Mouse (Mus musculus) layer of hippocampus, postnatal 25 days (tissue): ENCODE data around the gene Kcnn3. TPM values are rescaled to one million over a fixed set of nuclear protein-coding genes. Genes with fewer than 3 reads are reported as not detected.
A peak's percentile ranks its signal among the peaks of the same experiment; 100 is the strongest.

Experiments
- DNase-seq, 2 experiments: peaks; one replicate each; pipeline ENCODE4 v3.0.0; 2022; ENCODE audit warnings: mixed read lengths in 2 of 2, low spot score in 1 of 2; ENCODE audit errors: extremely low spot score in 1 of 2
- total RNA-seq, 2 experiments: library from RNA; stranded (reverse); gene quantifications; 2 replicates each; pipeline ENCODE4 v1.2.3; 2021

The Kcnn3 gene
- total RNA-seq, 2 experiments from 2014 or later = 22.9 to 23.5 TPM

DNA sequence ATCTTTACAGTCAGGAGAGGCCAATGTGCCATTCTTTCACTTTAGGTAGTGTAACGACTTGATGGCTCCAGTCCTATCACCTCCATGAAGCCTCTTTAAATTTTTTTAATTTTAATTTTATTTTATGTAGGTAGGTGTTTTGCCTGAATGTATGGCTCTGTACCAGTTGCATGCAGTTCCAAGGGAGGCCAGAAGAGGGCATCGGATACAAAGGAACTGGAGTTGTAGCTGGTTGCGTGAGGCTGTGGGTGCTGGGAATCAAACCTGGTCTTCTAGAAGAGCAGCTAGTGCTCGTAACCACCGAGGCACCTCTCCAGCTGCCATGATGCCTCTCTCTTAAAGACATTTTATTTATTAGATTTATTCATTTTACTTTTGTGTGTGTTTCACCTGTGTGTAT, 3.6 kb upstream of the Kcnn3 start:
- DNase-seq = no peak

DNA sequence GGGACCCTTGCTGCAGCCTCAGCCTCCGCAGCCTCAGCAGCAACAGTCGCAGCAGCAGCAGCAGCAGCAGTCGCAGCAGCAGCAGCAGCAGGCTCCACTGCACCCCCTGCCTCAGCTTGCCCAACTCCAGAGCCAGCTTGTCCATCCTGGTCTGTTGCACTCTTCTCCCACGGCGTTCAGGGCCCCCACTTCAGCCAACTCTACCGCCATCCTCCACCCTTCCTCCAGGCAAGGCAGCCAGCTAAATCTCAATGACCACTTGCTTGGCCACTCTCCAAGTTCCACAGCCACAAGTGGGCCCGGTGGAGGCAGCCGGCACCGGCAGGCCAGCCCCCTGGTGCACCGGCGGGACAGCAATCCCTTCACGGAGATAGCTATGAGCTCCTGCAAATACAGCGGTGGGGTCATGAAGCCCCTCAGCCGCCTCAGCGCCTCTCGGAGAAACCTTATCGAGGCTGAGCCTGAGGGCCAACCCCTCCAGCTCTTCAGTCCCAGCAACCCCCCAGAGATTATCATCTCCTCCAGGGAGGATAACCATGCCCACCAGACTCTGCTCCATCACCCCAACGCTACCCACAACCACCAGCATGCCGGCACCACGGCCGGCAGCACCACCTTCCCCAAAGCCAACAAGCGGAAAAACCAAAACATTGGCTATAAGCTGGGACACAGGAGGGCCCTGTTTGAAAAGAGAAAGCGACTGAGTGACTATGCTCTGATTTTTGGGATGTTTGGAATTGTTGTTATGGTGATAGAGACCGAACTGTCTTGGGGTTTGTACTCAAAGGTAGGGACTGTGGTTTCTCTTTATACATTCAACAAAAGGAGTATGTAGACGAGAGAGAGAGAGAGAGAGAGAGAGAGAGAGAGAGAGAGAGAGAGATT, 896 bp downstream of the Kcnn3 start:
- peak; percentile 35 to 49 for DNase-seq

DNA sequence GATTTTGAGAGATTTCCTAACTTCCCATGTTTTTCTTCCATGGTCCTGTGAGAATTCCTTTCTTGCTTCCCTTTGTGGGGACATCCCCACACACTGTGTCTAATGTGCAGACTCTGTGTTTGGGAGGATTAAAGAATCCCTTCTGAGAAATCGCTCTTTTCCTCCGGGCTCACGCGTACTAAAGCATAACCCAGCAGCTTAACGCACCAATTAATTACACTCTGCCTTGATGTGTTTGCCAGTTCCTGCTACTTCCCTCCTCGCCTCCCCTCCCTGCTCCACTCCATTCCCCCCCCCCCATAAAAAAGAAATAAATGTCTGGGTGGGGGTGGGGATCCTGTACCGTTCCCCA, 1.5 kb downstream of the Kcnn3 start:
- DNase-seq = no peak

DNA sequence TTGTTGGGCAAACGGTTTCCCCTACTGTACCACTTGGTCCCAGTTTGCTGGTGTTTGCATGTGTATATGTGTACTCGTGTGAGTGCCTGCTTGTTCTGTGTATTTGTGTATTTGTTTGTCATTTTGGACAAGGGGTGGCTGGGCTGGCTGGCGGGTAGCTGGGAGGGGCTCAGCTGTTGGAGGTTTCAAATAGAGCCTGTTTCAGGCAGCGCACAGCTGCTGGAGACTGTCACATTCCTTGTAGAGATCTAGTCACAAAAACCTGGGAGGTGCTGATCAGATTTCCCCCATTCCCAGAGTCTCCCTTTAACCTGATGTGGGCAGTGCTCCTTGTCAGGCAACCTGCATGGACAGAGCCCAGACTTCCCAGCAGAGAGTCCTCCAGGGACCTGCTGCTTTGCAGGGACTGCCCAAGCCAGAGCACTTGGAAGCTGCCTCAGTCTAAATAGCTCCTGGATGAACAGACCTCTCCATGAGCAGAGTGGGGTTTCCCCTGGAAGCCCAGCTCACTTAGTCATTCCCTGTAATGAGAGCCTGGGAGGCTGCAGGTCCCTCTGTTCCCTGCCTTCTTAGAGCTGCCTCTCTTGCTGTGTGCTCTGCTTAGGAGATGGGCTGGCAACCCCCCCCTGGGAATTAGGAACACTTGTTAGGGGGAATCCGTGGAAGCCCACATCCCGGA, 2.6 kb downstream of the Kcnn3 start:
- DNase-seq = no peak

- DNase-seq = no peak
Measured at GRCm38 (mm10) chr3:89526298-89527090, 6.5 kb downstream of the Kcnn3 start.

GRCm38 (mm10) chr3:89529796-89530195, 9.8 kb downstream of the Kcnn3 start:
- DNase-seq = no peak

GRCm38 (mm10) chr3:89534566-89535097, 14.7 kb downstream of the Kcnn3 start:
- no peak for DNase-seq

DNA sequence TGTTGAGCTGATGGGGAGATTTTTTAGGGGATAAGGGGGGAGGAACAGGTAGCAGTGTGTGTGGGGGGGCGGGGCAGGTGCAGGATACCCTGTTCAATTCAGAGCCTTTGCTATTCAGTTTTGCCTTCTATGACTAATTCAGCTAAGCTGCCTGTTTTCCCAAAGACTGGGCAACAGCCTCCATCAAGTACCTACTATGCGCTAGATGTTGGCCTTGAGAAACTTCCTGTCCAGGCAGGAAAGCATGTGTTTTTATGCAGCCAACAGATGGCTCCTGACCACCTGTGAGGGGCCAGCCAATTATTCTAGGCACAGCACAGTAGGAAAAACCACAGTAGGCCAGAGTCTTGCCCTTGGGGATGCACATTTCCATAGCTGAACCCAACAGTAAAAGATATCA, 15.2 kb downstream of the Kcnn3 start:
- DNase-seq = no peak

DNA sequence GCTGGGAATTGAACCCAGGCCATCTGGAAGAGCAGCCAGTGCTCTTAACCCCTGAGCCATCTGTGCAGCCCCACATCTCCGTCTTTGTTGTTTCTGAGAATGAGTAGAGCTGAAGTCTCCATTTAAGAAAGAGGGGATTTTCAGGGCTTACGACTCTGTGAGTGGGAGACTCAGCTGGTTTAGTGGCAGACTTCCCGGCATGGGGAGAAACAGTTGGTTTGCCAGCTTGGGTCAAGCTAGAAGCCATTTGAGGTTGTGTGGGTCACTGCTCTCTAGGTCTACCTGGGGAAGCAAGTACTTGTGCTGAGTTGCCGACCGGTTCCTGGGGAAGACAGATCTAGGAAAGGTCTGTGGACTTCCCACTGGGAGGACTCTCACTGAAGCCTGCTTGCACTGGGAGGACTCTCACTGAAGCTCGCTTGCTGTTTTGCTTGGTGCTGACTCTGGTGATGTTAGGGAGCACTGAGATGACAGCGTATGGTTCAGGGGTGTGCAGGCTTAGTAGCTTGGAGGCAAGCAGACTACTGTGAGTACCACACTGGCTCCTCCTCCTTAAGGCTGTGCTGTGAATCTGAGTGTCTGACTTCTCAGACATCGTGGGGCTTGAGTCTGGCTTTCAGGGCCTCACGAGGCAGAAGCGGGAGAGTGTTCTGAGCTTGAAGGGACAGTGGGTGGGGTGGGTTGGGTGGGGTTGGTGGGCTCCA, 19.2 kb downstream of the Kcnn3 start:
- no peak for DNase-seq

- peak; percentile 70 to 71 for DNase-seq
Measured at GRCm38 (mm10) chr3:89539740-89540370, 19.9 kb downstream of the Kcnn3 start.

DNA sequence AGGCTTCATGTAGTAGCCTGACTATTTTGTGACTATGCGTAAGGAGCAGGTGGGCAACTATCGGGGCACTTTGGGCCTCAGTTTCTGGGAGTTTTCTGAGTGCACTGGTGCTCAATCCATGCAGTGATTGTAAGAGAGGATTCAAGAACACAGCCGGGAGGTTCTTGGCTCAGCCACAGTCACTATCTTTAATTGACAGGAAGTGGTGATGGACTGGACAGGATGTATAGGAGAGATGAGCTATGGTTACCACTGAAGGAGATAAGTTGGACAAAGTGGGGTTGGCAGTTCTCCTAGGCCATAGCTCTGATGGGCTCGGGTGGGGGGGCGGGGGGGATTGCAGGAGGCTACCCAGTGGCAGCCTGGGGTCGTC, 20.4 kb downstream of the Kcnn3 start:
- DNase-seq = no peak

- DNase-seq = no peak
Measured at GRCm38 (mm10) chr3:89546951-89547350, 27.0 kb downstream of the Kcnn3 start.

- no peak for DNase-seq
Measured at GRCm38 (mm10) chr3:89548805-89549204, 28.8 kb downstream of the Kcnn3 start.

DNA sequence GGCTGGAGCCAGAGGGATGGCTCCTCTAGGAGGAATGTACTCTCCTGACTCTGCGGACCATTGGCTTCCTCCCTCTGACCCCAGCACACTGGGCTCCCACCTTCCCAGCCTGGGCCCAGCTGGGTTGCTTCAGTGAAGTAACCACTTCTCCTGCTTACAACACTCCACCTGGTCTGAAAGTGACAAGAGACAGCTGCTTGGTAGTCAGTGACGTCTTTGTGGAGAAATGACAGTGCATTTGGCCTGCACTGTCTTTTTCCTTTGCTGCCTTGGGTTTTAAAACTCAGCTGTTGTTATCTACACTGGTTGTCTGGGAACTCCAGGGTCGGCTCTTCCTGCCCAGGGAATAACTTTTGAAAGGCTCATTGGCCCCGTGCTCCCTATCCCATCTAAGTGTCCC, 29.5 kb downstream of the Kcnn3 start:
- DNase-seq = no peak

DNA sequence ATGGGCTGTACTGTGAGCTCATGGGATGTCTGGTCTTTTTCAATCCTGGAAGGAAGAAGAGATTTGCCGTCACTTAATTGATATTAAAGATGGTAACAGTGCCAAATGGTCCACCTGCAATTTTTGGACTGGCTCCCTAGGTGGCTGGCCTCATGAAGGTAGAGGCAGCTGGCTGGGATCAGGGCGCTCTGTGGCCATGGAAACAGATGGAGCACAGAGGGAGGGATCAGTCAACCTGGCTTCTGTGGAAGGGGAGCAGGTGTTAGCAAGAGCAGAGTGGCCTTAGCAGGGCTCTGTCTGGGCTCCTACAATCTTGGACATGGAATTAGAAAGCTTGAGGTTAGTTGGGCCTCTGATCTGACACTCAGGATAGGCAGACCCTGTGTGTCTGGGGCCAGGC, 31.9 kb downstream of the Kcnn3 start:
- no peak for DNase-seq

DNA sequence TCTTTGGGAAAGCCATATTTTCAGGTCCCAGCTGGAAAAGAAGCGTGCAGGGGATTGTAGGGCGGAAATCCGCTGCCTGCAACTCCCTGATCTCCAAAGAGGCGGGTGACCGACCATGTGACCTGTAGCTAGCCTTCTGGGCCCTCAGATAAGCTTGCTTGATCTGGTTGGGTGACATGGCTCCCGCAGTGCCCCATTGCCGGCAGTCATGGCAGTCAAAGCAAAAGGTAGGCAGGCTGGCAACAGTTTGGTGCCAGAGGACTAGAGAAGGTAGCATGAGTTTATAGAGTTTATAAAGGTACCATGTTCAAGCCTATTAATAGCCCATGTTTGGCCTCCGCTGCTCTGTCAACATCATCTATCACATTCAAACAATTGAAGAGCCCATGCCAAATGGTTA, 33.5 kb downstream of the Kcnn3 start:
- no peak for DNase-seq

DNA sequence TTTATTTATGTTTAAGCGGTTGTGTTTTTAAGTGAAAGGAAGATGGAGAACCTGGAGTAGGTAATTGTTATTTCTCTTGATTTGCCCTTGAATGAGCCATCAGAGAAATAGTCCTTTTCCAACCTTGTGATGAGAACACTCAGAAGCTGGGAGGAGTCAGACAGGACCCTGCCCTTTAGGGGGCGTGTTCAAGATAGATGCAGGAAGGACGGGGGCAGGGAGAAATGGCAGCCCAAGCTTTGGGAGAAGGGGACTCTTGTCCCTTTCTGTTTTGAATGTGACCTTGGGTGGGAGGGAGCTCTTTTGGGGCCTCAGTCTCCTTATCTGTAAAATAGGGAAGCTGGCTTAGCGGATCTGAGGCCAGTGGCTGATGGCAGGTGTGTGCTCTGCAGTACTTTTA, 34.0 kb downstream of the Kcnn3 start:
- DNase-seq = no peak

GRCm38 (mm10) chr3:89554587-89554986, 34.6 kb downstream of the Kcnn3 start:
- no peak for DNase-seq

- no peak for DNase-seq
Measured at GRCm38 (mm10) chr3:89557811-89558210, 37.8 kb downstream of the Kcnn3 start.
